Mouse (Mus musculus) hindbrain, postnatal 0 days (tissue): ENCODE data around the gene Ddx52. TPM values are rescaled to one million over a fixed set of nuclear protein-coding genes. Genes with fewer than 3 reads are reported as not detected.

Experiments
- ATAC-seq: fragments of 200-750 bp; cut with Nextera tagmentation; 2 replicates; pipeline ENCODE4 v1.8.0; 2017; ENCODE audit warnings: mild to moderate bottlenecking, moderate TSS enrichment, moderate library complexity
- DNase-seq: peaks from one replicate; pipeline ENCODE4 v3.0.0-alpha.2; 2015; ENCODE audit warnings: low spot score
- H3K27ac ChIP-seq: fragments of 300-500 bp; sonication (generic); 2 replicates; pipeline ENCODE4 v1.5.1; 2014; ENCODE audit warnings: mild to moderate bottlenecking
- H3K27me3 ChIP-seq: fragments of 300-500 bp; sonication (generic); 2 replicates; pipeline ENCODE4 v1.6.1; 2014; ENCODE audit warnings: low read length, mixed read lengths; ENCODE audit not compliant: insufficient read depth
- H3K36me3 ChIP-seq: fragments of 300-500 bp; sonication (generic); 2 replicates; pipeline ENCODE4 v1.6.1; 2014; ENCODE audit warnings: low read length, mixed read lengths; ENCODE audit not compliant: insufficient read depth
- H3K4me1 ChIP-seq: fragments of 300-500 bp; sonication (generic); 2 replicates; pipeline ENCODE4 v1.6.1; 2014; ENCODE audit warnings: antibody characterized with exemption, low read length, mixed read lengths; ENCODE audit not compliant: insufficient read depth
- H3K4me2 ChIP-seq: fragments of 300-500 bp; sonication (generic); 2 replicates; pipeline ENCODE4 v1.6.1; 2014; ENCODE audit warnings: low read depth, mild to moderate bottlenecking, low read length, moderate library complexity, mixed read lengths
- H3K4me3 ChIP-seq: fragments of 300-500 bp; sonication (generic); 2 replicates; pipeline ENCODE4 v1.5.1; 2014; ENCODE audit warnings: low read length
- H3K9ac ChIP-seq: fragments of 300-500 bp; sonication (generic); replicated peaks from 2 replicates; pipeline ENCODE4 v1.6.1; 2014; ENCODE audit warnings: mild to moderate bottlenecking, low read length, moderate library complexity, mixed read lengths
- H3K9me3 ChIP-seq: fragments of 300-500 bp; sonication (generic); 2 replicates; pipeline ENCODE4 v1.6.1; 2016; ENCODE audit warnings: low read length, mixed read lengths
- CTCF ChIP-seq: IDR thresholded peaks from 2 replicates; pipeline ENCODE4 v1.5.1; 2016; ENCODE audit warnings: antibody characterized with exemption, control low read depth, low read depth
- WGBS: fragments of 180-500 bp; shearing (Covaris S2); extraction: QIAGEN DNeasy Blood & Tissue Kit; methylation state at CpG from one replicate; pipeline ENCODE4 v1.1.7; 2014; 5-methylcytosine and 5-hydroxymethylcytosine counted together
- polyA plus RNA-seq: library from polyadenylated mRNA; unstranded; fragments of >200 nt; fragmentation: Nextera tagmentation; extraction: Ambion mirVana; gene quantifications from 2 replicates; pipeline ENCODE4 v1.2.1, GENCODE M21; 2015
- total RNA-seq: library from RNA; depleted of rRNA; stranded (reverse); fragments of >200 nt; gene quantifications from 2 replicates; pipeline ENCODE4 v1.2.3, GENCODE M21; 2014

The Ddx52 gene
- total and polyA plus RNA-seq, 2 experiments from 2014 or later, result 17.9 to 19.2 TPM

GRCm38 (mm10) chr11:83908376-83908775 is 33.5 kb upstream of the Ddx52 start:
- Histone ChIP-seq H3K4me2 (no peak overlapping the region), H3K9me3 (no peaks in the 10 kb centered on the region), H3K36me3 (no peaks in the 10 kb centered on the region), H3K4me3 (no peak overlapping the region), H3K27me3 (no peaks in the 10 kb centered on the region), H3K4me1 (no peaks in the 10 kb centered on the region), H3K27ac (no peak overlapping the region), H3K9ac (no peak overlapping the region)
- ATAC-seq (no peak), DNase-seq (no peak)
- 32% methylated on average over 7 of the region's 7 CpGs for WGBS
- no peak for TF ChIP-seq CTCF

GRCm38 (mm10) chr11:83913824-83914311 is 28.0 kb upstream of the Ddx52 start:
- Histone ChIP-seq H3K36me3 (no peaks in the 10 kb centered on the region), H3K27me3 (no peaks in the 10 kb centered on the region), H3K4me2 (no peak overlapping the region), H3K9ac (no peak overlapping the region), H3K27ac (no peak overlapping the region), H3K4me1 (no peaks in the 10 kb centered on the region), H3K9me3 (no peaks in the 10 kb centered on the region), H3K4me3 (no peak overlapping the region)
- ATAC-seq (no peak), DNase-seq (no peak)
- TF ChIP-seq CTCF, result no peak
- WGBS, result 77% methylated on average over 8 of the region's 8 CpGs

- 80% methylated on average over 4 of the region's 4 CpGs for WGBS
- Histone ChIP-seq H3K4me2 (no peak overlapping the region), H3K9me3 (no peaks in the 10 kb centered on the region), H3K4me3 (no peak overlapping the region), H3K27ac (no peak overlapping the region), H3K9ac (no peak overlapping the region), H3K4me1 (no peaks in the 10 kb centered on the region), H3K27me3 (no peaks in the 10 kb centered on the region), H3K36me3 (no peaks in the 10 kb centered on the region)
- ATAC-seq (no peak), DNase-seq (no peak)
- no peak for TF ChIP-seq CTCF
These were observed 27.4 kb upstream of the Ddx52 start for GRCm38 (mm10) chr11:83914501-83914900.

- Histone ChIP-seq H3K27ac (no peak overlapping the region), H3K9ac (no peak overlapping the region), H3K4me1 (no peaks in the 10 kb centered on the region), H3K4me2 (no peak overlapping the region), H3K27me3 (no peaks in the 10 kb centered on the region), H3K4me3 (no peak overlapping the region), H3K9me3 (no peaks in the 10 kb centered on the region), H3K36me3 (no peaks in the 10 kb centered on the region)
- WGBS, result 78% methylated on average over 2 of the region's 2 CpGs
- no peak for TF ChIP-seq CTCF
- ATAC-seq (no peak), DNase-seq (no peak)
These were observed 19.3 kb upstream of the Ddx52 start for GRCm38 (mm10) chr11:83922600-83922999.

GRCm38 (mm10) chr11:83927097-83927496 is 14.8 kb upstream of the Ddx52 start:
- Histone ChIP-seq H3K27ac (no peak overlapping the region), H3K27me3 (no peaks in the 10 kb centered on the region), H3K9me3 (no peaks in the 10 kb centered on the region), H3K4me3 (no peak overlapping the region), H3K4me1 (no peaks in the 10 kb centered on the region), H3K36me3 (no peaks in the 10 kb centered on the region), H3K4me2 (no peak overlapping the region), H3K9ac (no peak overlapping the region)
- WGBS, result 57% methylated on average over 3 of the region's 3 CpGs
- no peak for ATAC-seq
- peak; percentile 61 for TF ChIP-seq CTCF
- no peak for DNase-seq

GRCm38 (mm10) chr11:83932506-83933106 is 9.3 kb upstream of the Ddx52 start:
- H3K4me2 ChIP-seq, result no peak overlapping the region
- WGBS, result 81% methylated on average over 10 of the region's 10 CpGs
- no peak overlapping the region for H3K4me3 ChIP-seq
- no peaks in the 10 kb centered on the region for H3K36me3 ChIP-seq
- H3K9ac ChIP-seq, result no peak overlapping the region
- no peak overlapping the region for H3K27ac ChIP-seq
- ATAC-seq (no peak), DNase-seq (no peak)
- H3K4me1 ChIP-seq, result no peaks in the 10 kb centered on the region
- H3K27me3 ChIP-seq, result no peaks in the 10 kb centered on the region
- no peak for TF ChIP-seq CTCF
- H3K9me3 ChIP-seq, result no peaks in the 10 kb centered on the region

GRCm38 (mm10) chr11:83933376-83933775 is 8.5 kb upstream of the Ddx52 start:
- H3K36me3 ChIP-seq, result no peaks in the 10 kb centered on the region
- H3K27me3 ChIP-seq, result no peaks in the 10 kb centered on the region
- no peak overlapping the region for H3K27ac ChIP-seq
- no peaks in the 10 kb centered on the region for H3K9me3 ChIP-seq
- no peak for ATAC-seq
- no peak for DNase-seq
- no peak overlapping the region for H3K4me2 ChIP-seq
- no peak overlapping the region for H3K9ac ChIP-seq
- H3K4me3 ChIP-seq, result no peak overlapping the region
- no peaks in the 10 kb centered on the region for H3K4me1 ChIP-seq
- WGBS, result 86% methylated on average over 4 of the region's 4 CpGs
- no peak for TF ChIP-seq CTCF
